Mouse (Mus musculus) hindbrain, embryonic 13.5 days (tissue): ENCODE results near the gene Elp4. TPM values are rescaled to one million over a fixed set of nuclear protein-coding genes. Genes with fewer than 3 reads are reported as not detected.
A peak's percentile ranks its signal among the peaks of the same experiment; 100 is the strongest.

Experiments used
- ATAC-seq: fragments of 200-750 bp; cut with Nextera tagmentation; 2 replicates; pipeline ENCODE4 v1.8.0; 2017; ENCODE audit warnings: moderate TSS enrichment; ENCODE audit not compliant: low FRiP score
- H3K27ac ChIP-seq: fragments of 300-500 bp; sonication (generic); 2 replicates; pipeline ENCODE4 v1.5.1; 2015; ENCODE audit warnings: inconsistent platforms, mild to moderate bottlenecking, moderate library complexity
- H3K27me3 ChIP-seq: fragments of 300-500 bp; sonication (generic); 2 replicates; pipeline ENCODE4 v1.6.1; 2015; ENCODE audit warnings: mild to moderate bottlenecking, inconsistent platforms
- H3K36me3 ChIP-seq: fragments of 300-500 bp; sonication (generic); 2 replicates; pipeline ENCODE4 v1.6.1; 2015; ENCODE audit warnings: mild to moderate bottlenecking, inconsistent platforms
- H3K4me1 ChIP-seq: fragments of 300-500 bp; sonication (generic); replicated peaks from 2 replicates; pipeline ENCODE4 v1.6.1; 2015; ENCODE audit warnings: inconsistent platforms
- H3K4me2 ChIP-seq: fragments of 300-500 bp; sonication (generic); 2 replicates; pipeline ENCODE4 v1.6.1; 2015; ENCODE audit warnings: inconsistent platforms, mild to moderate bottlenecking, moderate library complexity
- H3K4me3 ChIP-seq: fragments of 300-500 bp; sonication (generic); 2 replicates; pipeline ENCODE4 v1.5.1; 2015; ENCODE audit warnings: mild to moderate bottlenecking, inconsistent platforms
- H3K9ac ChIP-seq: fragments of 300-500 bp; sonication (generic); 2 replicates; pipeline ENCODE4 v1.6.1; 2015; ENCODE audit warnings: mild to moderate bottlenecking, inconsistent platforms
- H3K9me3 ChIP-seq: fragments of 300-500 bp; sonication (generic); 2 replicates; pipeline ENCODE4 v1.6.1; 2016; ENCODE audit warnings: inconsistent platforms
- WGBS: fragments of 180-500 bp; shearing (Covaris S2); methylation state at CpG from one replicate; pipeline ENCODE4 v1.1.7; 2015; 5-methylcytosine and 5-hydroxymethylcytosine counted together
- polyA plus RNA-seq: library from polyadenylated mRNA; unstranded; fragments of >200 nt; fragmentation: Nextera tagmentation; extraction: Ambion mirVana; gene quantifications from 2 replicates; pipeline ENCODE4 v1.2.1, GENCODE M21; 2015

Gene Elp4
- polyA plus RNA-seq, 1 experiment from 2014 or later = 43.0 TPM

- Histone ChIP-seq H3K27me3 (no peaks in the 10 kb centered on the region), H3K9ac (no peak overlapping the region), H3K4me3 (no peak overlapping the region), H3K4me2 (no peak overlapping the region), H3K36me3 (peaks cover 19% of the 10 kb centered on the region), H3K4me1 (no peaks in the 10 kb centered on the region), H3K9me3 (0 out of 2 replicates have a peak, but pooled peaks cover 6% of the 10 kb centered on the region), H3K27ac (no peak overlapping the region)
- 84% methylated on average over 1 of the region's 1 CpGs for WGBS
- ATAC-seq = no peak
Measured at GRCm38 (mm10) chr2:105873403-105873802, 31.0 kb downstream of the Elp4 start.

GRCm38 (mm10) chr2:105854740-105855139 lies 49.6 kb downstream of the Elp4 start:
- no peaks in the 10 kb centered on the region for H3K9me3 ChIP-seq
- H3K4me1 ChIP-seq = no peaks in the 10 kb centered on the region
- H3K4me2 ChIP-seq = no peak overlapping the region
- 51% methylated on average over 2 of the region's 2 CpGs for WGBS
- H3K9ac ChIP-seq = no peak overlapping the region
- no peak for ATAC-seq
- 0 out of 2 replicates have a peak, but pooled peaks cover 6% of the 10 kb centered on the region for H3K36me3 ChIP-seq
- no peaks in the 10 kb centered on the region for H3K27me3 ChIP-seq
- H3K4me3 ChIP-seq = no peak overlapping the region
- no peak overlapping the region for H3K27ac ChIP-seq

GRCm38 (mm10) chr2:105852971-105853370 lies 51.4 kb downstream of the Elp4 start:
- Histone ChIP-seq H3K4me3 (no peak overlapping the region), H3K9ac (no peak overlapping the region), H3K36me3 (0 out of 2 replicates have a peak, but pooled peaks cover 6% of the 10 kb centered on the region), H3K27ac (no peak overlapping the region), H3K27me3 (no peaks in the 10 kb centered on the region), H3K9me3 (no peaks in the 10 kb centered on the region), H3K4me1 (no peaks in the 10 kb centered on the region), H3K4me2 (no peak overlapping the region)
- WGBS = 96% methylated on average over 2 of the region's 2 CpGs
- ATAC-seq = no peak

GRCm38 (mm10) chr2:105851714-105852293 lies 52.6 kb downstream of the Elp4 start:
- Histone ChIP-seq H3K9me3 (no peaks in the 10 kb centered on the region), H3K4me2 (no peak overlapping the region), H3K36me3 (0 out of 2 replicates have a peak, but pooled peaks cover 6% of the 10 kb centered on the region), H3K27ac (no peak overlapping the region), H3K9ac (no peak overlapping the region), H3K27me3 (no peaks in the 10 kb centered on the region), H3K4me1 (no peaks in the 10 kb centered on the region), H3K4me3 (no peak overlapping the region)
- ATAC-seq = no peak

GRCm38 (mm10) chr2:105843151-105843550 lies 61.2 kb downstream of the Elp4 start:
- 94% methylated on average over 5 of the region's 5 CpGs for WGBS
- ATAC-seq = no peak
- no peaks in the 10 kb centered on the region for H3K27me3 ChIP-seq
- no peak overlapping the region for H3K9ac ChIP-seq
- H3K27ac ChIP-seq = no peak overlapping the region
- no peaks in the 10 kb centered on the region for H3K4me1 ChIP-seq
- peaks cover 4% of the 10 kb centered on the region for H3K36me3 ChIP-seq
- H3K4me2 ChIP-seq = no peak overlapping the region
- no peaks in the 10 kb centered on the region for H3K9me3 ChIP-seq
- H3K4me3 ChIP-seq = no peak overlapping the region

- H3K9me3 ChIP-seq = no peaks in the 10 kb centered on the region
- no peak overlapping the region for H3K9ac ChIP-seq
- H3K27ac ChIP-seq = no peak overlapping the region
- H3K36me3 ChIP-seq = no peaks in the 10 kb centered on the region
- no peaks in the 10 kb centered on the region for H3K27me3 ChIP-seq
- no peak overlapping the region for H3K4me3 ChIP-seq
- no peaks in the 10 kb centered on the region for H3K4me1 ChIP-seq
- no peak for ATAC-seq
- no peak overlapping the region for H3K4me2 ChIP-seq
- WGBS = 94% methylated on average over 1 of the region's 1 CpGs
Measured at GRCm38 (mm10) chr2:105817965-105818364, 86.4 kb downstream of the Elp4 start.

GRCm38 (mm10) chr2:105815170-105815569 lies 89.2 kb downstream of the Elp4 start:
- H3K4me1 ChIP-seq = no peaks in the 10 kb centered on the region
- H3K27me3 ChIP-seq = no peaks in the 10 kb centered on the region
- no peak overlapping the region for H3K4me3 ChIP-seq
- H3K9me3 ChIP-seq = no peaks in the 10 kb centered on the region
- no peak overlapping the region for H3K4me2 ChIP-seq
- no peak for ATAC-seq
- H3K27ac ChIP-seq = no peak overlapping the region
- H3K9ac ChIP-seq = no peak overlapping the region
- 83% methylated on average over 3 of the region's 3 CpGs for WGBS
- H3K36me3 ChIP-seq = no peaks in the 10 kb centered on the region

GRCm38 (mm10) chr2:105813041-105813440 lies 91.3 kb downstream of the Elp4 start:
- 53% methylated on average over 3 of the region's 3 CpGs for WGBS
- no peak for ATAC-seq

GRCm38 (mm10) chr2:105810286-105810685 lies 94.1 kb downstream of the Elp4 start:
- WGBS = 92% methylated on average over 2 of the region's 2 CpGs
- Histone ChIP-seq H3K27ac (no peak overlapping the region), H3K27me3 (no peaks in the 10 kb centered on the region), H3K9ac (no peak overlapping the region), H3K9me3 (no peaks in the 10 kb centered on the region), H3K4me1 (no peaks in the 10 kb centered on the region), H3K4me3 (no peak overlapping the region), H3K4me2 (no peak overlapping the region), H3K36me3 (no peaks in the 10 kb centered on the region)
- no peak for ATAC-seq

More at GRCm38 (mm10) chr2:105813041-105813440, 91.3 kb downstream of the Elp4 start:
- Histone ChIP-seq H3K27ac (no peak overlapping the region), H3K4me1 (no peaks in the 10 kb centered on the region), H3K9me3 (no peaks in the 10 kb centered on the region), H3K4me2 (no peak overlapping the region), H3K27me3 (no peaks in the 10 kb centered on the region), H3K4me3 (no peak overlapping the region), H3K36me3 (no peaks in the 10 kb centered on the region), H3K9ac (no peak overlapping the region)

GRCm38 (mm10) chr2:105806571-105806970 lies 97.8 kb downstream of the Elp4 start:
- Histone ChIP-seq H3K4me2 (no peak overlapping the region), H3K27ac (no peak overlapping the region), H3K36me3 (no peaks in the 10 kb centered on the region), H3K9me3 (no peaks in the 10 kb centered on the region), H3K4me1 (0 out of 2 replicates have a peak, but pooled peaks cover 3% of the 10 kb centered on the region), H3K27me3 (no peaks in the 10 kb centered on the region), H3K4me3 (no peak overlapping the region), H3K9ac (no peak overlapping the region)
- 79% methylated on average over 2 of the region's 2 CpGs for WGBS
- ATAC-seq = no peak

GRCm38 (mm10) chr2:105806047-105806446 lies 98.3 kb downstream of the Elp4 start:
- Histone ChIP-seq H3K27ac (no peak overlapping the region), H3K4me2 (no peak overlapping the region), H3K4me3 (no peak overlapping the region), H3K4me1 (0 out of 2 replicates have a peak, but pooled peaks cover 3% of the 10 kb centered on the region), H3K36me3 (no peaks in the 10 kb centered on the region), H3K9me3 (no peaks in the 10 kb centered on the region), H3K27me3 (no peaks in the 10 kb centered on the region), H3K9ac (no peak overlapping the region)
- 88% methylated on average over 4 of the region's 4 CpGs for WGBS
- ATAC-seq = no peak

GRCm38 (mm10) chr2:105805210-105805609 lies 99.2 kb downstream of the Elp4 start:
- H3K4me2 ChIP-seq = no peak overlapping the region
- H3K36me3 ChIP-seq = no peaks in the 10 kb centered on the region
- ATAC-seq = no peak
- no peaks in the 10 kb centered on the region for H3K9me3 ChIP-seq
- H3K9ac ChIP-seq = no peak overlapping the region
- H3K27me3 ChIP-seq = no peaks in the 10 kb centered on the region
- H3K4me3 ChIP-seq = no peak overlapping the region
- no peak overlapping the region for H3K27ac ChIP-seq
- H3K4me1 ChIP-seq = 0 out of 2 replicates have a peak, but pooled peaks cover 3% of the 10 kb centered on the region

GRCm38 (mm10) chr2:105804506-105804905 lies 99.9 kb downstream of the Elp4 start:
- no peak overlapping the region for H3K9ac ChIP-seq
- WGBS = 25% methylated on average over 10 of the region's 10 CpGs
- H3K27me3 ChIP-seq = no peaks in the 10 kb centered on the region
- 0 out of 2 replicates have a peak, but pooled peaks cover 3% of the 10 kb centered on the region for H3K4me1 ChIP-seq
- ATAC-seq = peak; percentile 65
- H3K27ac ChIP-seq = no peak overlapping the region
- H3K9me3 ChIP-seq = no peaks in the 10 kb centered on the region
- H3K4me3 ChIP-seq = no peak overlapping the region
- H3K36me3 ChIP-seq = no peaks in the 10 kb centered on the region
- no peak overlapping the region for H3K4me2 ChIP-seq
